Mouse (Mus musculus): ENCODE measurements at regions not wholly inside any gene's neighbourhood (a gene's known extent, or its start where the extent isn't known, plus 50 kb on each side); places are given as distances from the start of the nearest gene placed in this dataset.
A peak's percentile ranks its signal among the peaks of the same experiment; 100 is the strongest.

DNA sequence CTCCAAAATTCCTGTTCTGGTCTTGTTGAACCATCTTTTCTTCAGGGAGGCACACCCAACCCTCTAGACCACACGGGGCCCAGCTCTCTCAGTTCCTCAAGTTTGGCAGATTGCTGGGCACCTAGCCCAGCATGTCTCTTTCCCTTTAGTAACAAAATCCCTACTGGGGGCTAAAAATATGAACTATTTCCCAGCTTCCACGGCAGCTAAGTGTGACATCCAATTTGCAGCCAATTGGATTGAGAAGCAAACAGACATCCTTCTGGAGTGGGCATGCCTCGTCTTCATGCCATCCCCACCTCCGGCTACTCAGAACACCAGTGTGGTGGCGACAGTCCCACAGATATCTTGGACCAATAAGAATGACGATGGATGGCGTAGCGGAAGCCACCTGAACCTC is 240.1 kb downstream of the Mroh4 start:
- no peak for DNase-seq (ENCODE audit: low read depth, low spot score)
- Histone ChIP-seq H3K9ac (ENCODE audit: insufficient read depth, low read depth, low read length, poor library complexity, severe bottlenecking) (no peak overlapping the region), H3K27ac (ENCODE audit: insufficient read depth, low read depth, low read length, poor library complexity, severe bottlenecking) (no peak overlapping the region; the same call in 1 of the 2 replicates), H3K4me1 (ENCODE audit: control insufficient read depth in 2 of 2, insufficient read depth in 2 of 2, low read length in 2 of 2, poor library complexity in 1 of 2) (peaks cover 0 to 4% of the 10 kb centered on the region in 2 experiments; a peak in 1 of 4 replicates), H3K9me3 (ENCODE audit: control insufficient read depth, insufficient read depth, low read depth, low read length) (no peaks in the 10 kb centered on the region), H3K36me3 (ENCODE audit: control insufficient read depth, insufficient read depth, low read length, poor library complexity, severe bottlenecking) (no peaks in the 10 kb centered on the region), H3K4me3 (ENCODE audit: insufficient read depth in 1 of 2, low read depth in 1 of 2, low read length in 2 of 2, poor library complexity in 1 of 2, severe bottlenecking in 1 of 2) (no peak overlapping the region)
- in situ Hi-C loops (cut with MboI; ENCODE audit: low sequenced_read_pairs in 2 of 2, unreplicated experiment in 2 of 2), result no loop called here
- TF ChIP-seq MAFK (IDR thresholded peaks at IDR 0.05; ENCODE audit: insufficient read depth, low read depth, low read length), result no peak
- no peak for TF ChIP-seq HCFC1 (IDR thresholded peaks at IDR 0.05; ENCODE audit: borderline replicate concordance, insufficient read depth, low read length)
- no peak for TF ChIP-seq ZC3H11A (IDR thresholded peaks at IDR 0.05; ENCODE audit: borderline replicate concordance, low read depth, low read length)

DNA sequence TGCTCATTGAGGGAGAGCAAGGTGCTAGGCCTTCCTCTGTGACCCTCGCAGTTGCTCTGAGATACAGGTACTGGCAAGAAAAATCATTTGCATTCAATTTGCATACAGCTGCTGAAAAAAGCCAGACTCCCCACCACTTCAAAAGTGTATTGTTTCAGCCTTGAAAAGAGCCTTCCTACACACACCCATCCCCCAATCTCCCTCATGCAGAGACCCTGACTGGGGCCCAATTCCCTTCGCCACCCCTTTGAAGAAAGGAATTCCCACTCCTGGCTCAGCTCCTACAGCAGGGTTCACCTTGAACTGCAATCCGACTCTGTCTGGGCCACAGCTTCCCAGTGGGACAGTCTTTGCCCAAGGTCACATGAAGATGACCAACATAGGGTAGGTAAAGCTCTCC is 248.6 kb downstream of the Mroh4 start:
- peak; percentile 53 for DNase-seq (ENCODE audit: low read depth, low spot score)

DNA sequence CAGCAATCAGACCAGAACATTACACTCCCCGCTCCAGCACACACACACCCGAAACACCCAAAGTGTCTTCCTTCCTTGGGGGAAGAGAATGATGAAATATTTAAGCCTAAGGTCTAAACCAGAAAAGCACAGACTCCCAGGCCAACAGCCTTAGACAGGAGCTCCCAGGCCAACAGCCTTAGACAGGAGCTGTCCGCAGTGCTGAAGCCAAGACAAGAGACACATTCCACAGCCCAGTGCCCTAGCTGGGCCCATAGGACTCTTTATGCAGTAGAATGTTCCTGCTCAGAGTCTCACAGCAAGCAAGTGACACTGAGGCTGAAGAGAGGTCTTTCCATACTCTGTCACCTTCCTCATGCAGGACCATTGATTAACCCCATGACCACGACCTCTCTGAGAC is 253.6 kb downstream of the Mroh4 start:
- no peak overlapping the region for H3K27ac ChIP-seq (ENCODE audit: insufficient read depth, low read depth, low read length, poor library complexity, severe bottlenecking)
- H3K4me1 ChIP-seq (ENCODE audit: control insufficient read depth in 2 of 2, insufficient read depth in 2 of 2, low read length in 2 of 2, poor library complexity in 1 of 2), result peaks cover 0 to 14% of the 10 kb centered on the region in 2 experiments; a peak in 2 of 4 replicates
- in situ Hi-C loops (cut with MboI; ENCODE audit: low sequenced_read_pairs in 2 of 2, unreplicated experiment in 2 of 2), result no loop called here
- H3K9me3 ChIP-seq (ENCODE audit: control insufficient read depth, insufficient read depth, low read depth, low read length), result no peaks in the 10 kb centered on the region
- no peaks in the 10 kb centered on the region for H3K36me3 ChIP-seq (ENCODE audit: control insufficient read depth, insufficient read depth, low read length, poor library complexity, severe bottlenecking)
- H3K9ac ChIP-seq (ENCODE audit: insufficient read depth, low read depth, low read length, poor library complexity, severe bottlenecking), result no peak overlapping the region
- no peak overlapping the region for H3K4me3 ChIP-seq (ENCODE audit: insufficient read depth in 1 of 2, low read depth in 1 of 2, low read length in 2 of 2, poor library complexity in 1 of 2, severe bottlenecking in 1 of 2)
- DNase-seq (ENCODE audit: low read depth, low spot score), result peak; percentile 60
- no peak for TF ChIP-seq ZNF384 (IDR thresholded peaks at IDR 0.05; ENCODE audit: low read depth, low read length)

More for the DNA sequence above, 248.6 kb downstream of the Mroh4 start:
- in situ Hi-C loops (cut with MboI; ENCODE audit: low sequenced_read_pairs in 2 of 2, unreplicated experiment in 2 of 2), result no loop called here
- H3K9me3 ChIP-seq (ENCODE audit: control insufficient read depth, insufficient read depth, low read depth, low read length), result no peaks in the 10 kb centered on the region
- no peak for TF ChIP-seq HCFC1 (IDR thresholded peaks at IDR 0.05; ENCODE audit: borderline replicate concordance, insufficient read depth, low read length)
- no peak for TF ChIP-seq ZC3H11A (IDR thresholded peaks at IDR 0.05; ENCODE audit: borderline replicate concordance, low read depth, low read length)
- peak; percentile 79 for TF ChIP-seq ZNF384 (IDR thresholded peaks at IDR 0.05; ENCODE audit: low read depth, low read length)
- TF ChIP-seq MAFK (IDR thresholded peaks at IDR 0.05; ENCODE audit: insufficient read depth, low read depth, low read length), result no peak
- 0 out of 2 replicates have a peak, but pooled peaks have one; percentile 24 for TF ChIP-seq CHD2 (IDR thresholded peaks at IDR 0.05; ENCODE audit: low read depth, low read length)
- H3K36me3 ChIP-seq (ENCODE audit: control insufficient read depth, insufficient read depth, low read length, poor library complexity, severe bottlenecking), result no peaks in the 10 kb centered on the region
- H3K4me3 ChIP-seq (ENCODE audit: insufficient read depth in 1 of 2, low read depth in 1 of 2, low read length in 2 of 2, poor library complexity in 1 of 2, severe bottlenecking in 1 of 2), result no peak overlapping the region
- H3K9ac ChIP-seq (ENCODE audit: insufficient read depth, low read depth, low read length, poor library complexity, severe bottlenecking), result no peak overlapping the region
- H3K27ac ChIP-seq (ENCODE audit: insufficient read depth, low read depth, low read length, poor library complexity, severe bottlenecking), result peak overlapping the region; percentile 47; the same call in 1 of the 2 replicates
- peaks cover 3 to 27% of the 10 kb centered on the region in 2 experiments; a peak in 2 of 4 replicates for H3K4me1 ChIP-seq (ENCODE audit: control insufficient read depth in 2 of 2, insufficient read depth in 2 of 2, low read length in 2 of 2, poor library complexity in 1 of 2)

DNA sequence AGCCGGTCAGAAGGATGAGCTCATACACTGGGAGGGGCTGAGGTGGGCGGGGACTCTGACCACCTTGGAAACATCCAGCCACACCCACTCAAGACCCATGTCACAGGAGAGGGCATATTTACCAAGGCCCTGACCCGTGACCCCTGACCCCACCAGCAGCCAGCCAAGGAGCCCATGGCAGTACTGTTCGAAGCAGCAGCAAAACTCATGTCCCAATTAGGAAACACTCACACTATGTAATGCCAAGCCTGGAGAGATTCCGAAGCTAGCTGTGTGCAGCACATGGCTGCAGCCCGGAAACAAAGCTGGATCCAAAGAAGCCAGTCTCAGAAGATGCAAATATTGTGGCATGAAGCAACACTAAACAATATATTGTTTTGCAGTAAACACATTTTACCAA is 256.8 kb downstream of the Mroh4 start:
- Histone ChIP-seq H3K9me3 (ENCODE audit: control insufficient read depth, insufficient read depth, low read depth, low read length) (no peaks in the 10 kb centered on the region), H3K4me3 (ENCODE audit: insufficient read depth in 1 of 2, low read depth in 1 of 2, low read length in 2 of 2, poor library complexity in 1 of 2, severe bottlenecking in 1 of 2) (no peak overlapping the region), H3K9ac (ENCODE audit: insufficient read depth, low read depth, low read length, poor library complexity, severe bottlenecking) (no peak overlapping the region), H3K27ac (ENCODE audit: insufficient read depth, low read depth, low read length, poor library complexity, severe bottlenecking) (no peak overlapping the region), H3K36me3 (ENCODE audit: control insufficient read depth, insufficient read depth, low read length, poor library complexity, severe bottlenecking) (no peaks in the 10 kb centered on the region), H3K4me1 (ENCODE audit: control insufficient read depth in 2 of 2, insufficient read depth in 2 of 2, low read length in 2 of 2, poor library complexity in 1 of 2) (peaks cover 2 to 9% of the 10 kb centered on the region in 2 experiments; a peak in 2 of 4 replicates)
- TF ChIP-seq CHD2 (IDR thresholded peaks at IDR 0.05; ENCODE audit: low read depth, low read length) (no peak), ZNF384 (IDR thresholded peaks at IDR 0.05; ENCODE audit: low read depth, low read length) (no peak), HCFC1 (IDR thresholded peaks at IDR 0.05; ENCODE audit: borderline replicate concordance, insufficient read depth, low read length) (no peak), MAFK (IDR thresholded peaks at IDR 0.05; ENCODE audit: insufficient read depth, low read depth, low read length) (no peak), ZC3H11A (IDR thresholded peaks at IDR 0.05; ENCODE audit: borderline replicate concordance, low read depth, low read length) (no peak)
- no peak for DNase-seq (ENCODE audit: low read depth, low spot score)
- in situ Hi-C loops (cut with MboI; ENCODE audit: low sequenced_read_pairs in 2 of 2, unreplicated experiment in 2 of 2), result no loop called here

DNA sequence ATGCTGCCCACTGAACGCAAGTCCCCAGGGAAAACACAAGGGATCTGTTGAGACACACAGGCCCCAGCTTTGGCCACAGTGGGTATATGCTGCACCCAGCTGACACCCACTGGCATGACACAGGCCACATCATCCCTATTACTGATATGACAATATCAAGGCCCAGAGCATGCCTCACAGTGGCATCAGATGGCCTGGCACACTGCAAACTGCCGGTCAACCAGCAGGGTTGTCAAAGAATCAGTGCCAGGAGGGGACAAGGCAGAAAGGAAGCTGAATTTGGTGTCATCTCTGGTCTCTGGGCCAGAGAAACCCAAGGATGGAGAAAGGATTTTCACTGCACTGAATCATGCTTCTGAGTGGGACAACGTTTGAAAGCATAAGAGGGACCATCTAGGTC is 266.7 kb downstream of the Mroh4 start:
- Histone ChIP-seq H3K4me3 (ENCODE audit: insufficient read depth in 1 of 2, low read depth in 1 of 2, low read length in 2 of 2, poor library complexity in 1 of 2, severe bottlenecking in 1 of 2) (no peak overlapping the region), H3K4me1 (ENCODE audit: control insufficient read depth in 2 of 2, insufficient read depth in 2 of 2, low read length in 2 of 2, poor library complexity in 1 of 2) (peaks cover 0 to 2% of the 10 kb centered on the region in 2 experiments; a peak in 1 of 4 replicates), H3K36me3 (ENCODE audit: control insufficient read depth, insufficient read depth, low read length, poor library complexity, severe bottlenecking) (no peaks in the 10 kb centered on the region), H3K9ac (ENCODE audit: insufficient read depth, low read depth, low read length, poor library complexity, severe bottlenecking) (no peak overlapping the region), H3K9me3 (ENCODE audit: control insufficient read depth, insufficient read depth, low read depth, low read length) (no peaks in the 10 kb centered on the region), H3K27ac (ENCODE audit: insufficient read depth, low read depth, low read length, poor library complexity, severe bottlenecking) (no peak overlapping the region)
- no peak for TF ChIP-seq HCFC1 (IDR thresholded peaks at IDR 0.05; ENCODE audit: borderline replicate concordance, insufficient read depth, low read length)
- no peak for TF ChIP-seq MAFK (IDR thresholded peaks at IDR 0.05; ENCODE audit: insufficient read depth, low read depth, low read length)
- TF ChIP-seq ZNF384 (IDR thresholded peaks at IDR 0.05; ENCODE audit: low read depth, low read length), result no peak
- no peak for TF ChIP-seq ZC3H11A (IDR thresholded peaks at IDR 0.05; ENCODE audit: borderline replicate concordance, low read depth, low read length)
- no peak for DNase-seq (ENCODE audit: low read depth, low spot score)
- in situ Hi-C loops (cut with MboI; ENCODE audit: low sequenced_read_pairs in 2 of 2, unreplicated experiment in 2 of 2), result no loop called here

Data from ES-E14 (cell line).